Mouse (Mus musculus): ENCODE results near the gene Fbxw7.
"Not testable (repeated sequence)": the region's sequence is repeated elsewhere in the genome, so short reads cannot be mapped to it uniquely, and the experiment has no call there.

Gene Fbxw7

DNA sequence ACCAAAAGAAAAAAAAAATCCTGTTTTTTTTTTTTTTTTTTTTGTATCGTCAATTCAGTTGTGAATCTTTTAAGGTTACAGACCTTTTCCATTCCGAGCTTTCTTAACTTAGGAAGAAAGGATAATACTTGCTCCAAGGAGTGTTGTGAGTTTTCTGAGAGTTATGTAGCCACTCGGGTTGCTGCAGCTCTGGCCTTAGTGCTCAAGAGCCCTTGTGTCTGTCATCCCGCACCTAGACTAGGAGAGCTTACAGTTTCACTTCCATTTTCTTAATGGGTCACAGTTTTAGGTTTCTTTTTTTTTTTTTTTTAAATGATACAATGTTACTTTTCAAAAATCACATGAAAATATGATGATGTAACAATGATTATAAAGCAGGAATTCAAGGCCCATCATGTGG, 12.5 kb downstream of the Fbxw7 start:
- no peak for DNase-seq

DNA sequence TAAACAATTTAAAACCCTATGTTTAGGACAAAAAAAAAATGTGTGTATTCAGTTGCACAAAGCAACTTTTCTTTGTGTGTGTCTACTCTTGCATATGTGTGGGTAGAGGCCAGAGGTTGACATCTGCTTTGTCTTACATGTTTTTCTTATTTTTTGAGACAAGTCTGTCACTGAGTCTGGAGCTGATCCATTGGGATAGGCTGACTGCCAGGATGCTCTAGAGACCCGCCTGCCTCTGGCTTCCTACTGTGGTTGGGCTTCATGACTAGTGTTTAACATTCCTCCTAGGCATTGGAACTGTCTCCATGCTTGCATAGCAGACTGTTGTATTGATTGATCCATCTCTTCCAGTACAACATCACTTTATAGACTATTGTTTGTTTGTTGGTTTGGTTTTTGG, 14.3 kb downstream of the Fbxw7 start:
- DNase-seq: no peak

DNA sequence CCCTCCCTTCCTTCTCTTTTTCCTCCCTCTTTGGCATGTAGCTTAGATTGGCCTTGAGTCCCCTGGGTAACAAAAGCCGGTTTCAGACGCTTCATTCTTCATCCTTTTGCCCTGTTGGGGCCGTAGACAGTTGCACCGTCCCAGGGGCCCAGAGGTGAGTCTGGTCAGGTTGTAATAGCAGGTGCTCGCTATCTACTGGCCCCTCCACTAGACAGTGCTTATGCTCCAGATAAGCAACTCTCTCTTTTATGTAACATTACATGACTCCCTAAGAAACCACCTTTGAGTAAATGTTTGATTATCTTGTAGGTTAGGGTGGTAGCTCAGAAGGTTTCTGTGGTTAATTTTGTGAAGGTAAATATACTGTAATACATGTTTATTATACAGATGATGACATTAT, 21.0 kb downstream of the Fbxw7 start:
- DNase-seq: no peak

GRCm38 (mm10) chr3:84837984-84838383, 22.9 kb downstream of the Fbxw7 start:
- DNase-seq: no peak

DNA sequence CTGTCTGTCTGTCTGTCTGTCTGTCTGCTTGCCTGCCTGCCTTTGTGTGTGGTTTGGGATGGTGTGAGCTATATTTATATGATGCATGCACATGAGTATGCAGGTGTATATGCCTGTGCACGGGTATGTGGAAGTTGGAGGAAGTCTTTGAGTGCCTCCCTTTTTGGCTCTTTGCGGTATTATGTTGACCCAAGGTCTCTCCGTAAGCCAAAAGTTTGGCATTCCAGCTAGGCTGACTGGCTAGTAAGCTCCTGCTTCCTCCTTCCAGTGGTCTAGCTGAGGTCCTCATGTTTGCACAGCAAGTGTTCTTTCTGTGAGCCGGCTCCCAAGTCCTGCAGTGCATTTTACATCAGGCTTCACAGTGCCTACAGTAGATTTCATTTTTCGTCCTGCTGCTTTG, 24.4 kb downstream of the Fbxw7 start:
- DNase-seq: no peak

GRCm38 (mm10) chr3:84841271-84841670, 26.2 kb downstream of the Fbxw7 start:
- no peak for DNase-seq

GRCm38 (mm10) chr3:84842793-84843192, 27.7 kb downstream of the Fbxw7 start:
- DNase-seq: no peak

- peak; percentile 82 for DNase-seq
Measured at GRCm38 (mm10) chr3:84843594-84843993, 28.5 kb downstream of the Fbxw7 start.

GRCm38 (mm10) chr3:84848798-84849197, 33.7 kb downstream of the Fbxw7 start:
- no peak for DNase-seq

- no peak for DNase-seq
Measured at GRCm38 (mm10) chr3:84850418-84850817, 35.4 kb downstream of the Fbxw7 start.

GRCm38 (mm10) chr3:84851801-84852200, 36.7 kb downstream of the Fbxw7 start:
- no peak for DNase-seq

- no peak for DNase-seq
Measured at GRCm38 (mm10) chr3:84852877-84853276, 37.8 kb downstream of the Fbxw7 start.

GRCm38 (mm10) chr3:84854440-84854839, 39.4 kb downstream of the Fbxw7 start:
- DNase-seq: no peak

- DNase-seq: no peak
Measured at GRCm38 (mm10) chr3:84860669-84861068, 45.6 kb downstream of the Fbxw7 start.

DNA sequence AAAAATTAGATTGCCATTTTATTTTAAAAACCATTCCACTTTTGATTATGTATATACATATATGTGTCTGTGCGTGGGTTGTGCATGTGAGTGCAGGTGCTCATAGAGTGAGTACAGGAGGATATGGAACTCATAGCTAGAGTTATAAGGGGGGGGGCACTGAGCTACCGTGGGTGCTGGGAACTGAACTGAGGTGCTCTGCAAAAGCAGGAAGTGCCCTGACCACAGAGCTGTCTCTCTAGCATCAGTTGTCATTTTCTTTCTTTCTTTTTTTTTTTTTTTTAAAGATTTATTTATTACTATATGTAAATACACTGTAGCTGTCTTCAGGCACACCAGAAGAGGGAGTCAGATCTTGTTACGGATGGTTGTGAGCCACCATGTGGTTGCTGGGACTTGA, 46.7 kb downstream of the Fbxw7 start:
- DNase-seq: not testable (repeated sequence)

DNA sequence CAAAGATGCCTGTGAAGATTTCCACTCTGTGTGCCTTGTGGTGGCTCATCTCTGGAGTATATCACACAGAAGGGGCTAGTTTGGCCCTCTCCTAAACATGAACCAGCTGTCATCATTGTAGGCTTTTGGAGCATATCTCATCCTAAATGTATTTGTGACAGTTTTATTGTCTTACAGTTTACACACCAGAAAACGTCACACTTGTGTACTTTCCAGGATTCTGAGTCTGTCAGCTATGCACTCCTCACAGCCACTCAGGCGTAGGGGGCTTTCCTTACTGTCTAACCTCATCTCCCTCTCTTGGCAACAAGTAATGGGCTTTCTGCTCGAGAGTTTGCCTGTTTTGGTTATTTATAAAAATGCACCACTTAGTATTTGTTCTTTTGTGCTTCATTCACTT, 50.6 kb downstream of the Fbxw7 start:
- DNase-seq: no peak

- DNase-seq: no peak
Measured at GRCm38 (mm10) chr3:84866866-84867265, 51.8 kb downstream of the Fbxw7 start.

- no peak for DNase-seq
Measured at GRCm38 (mm10) chr3:84867434-84867975, 52.4 kb downstream of the Fbxw7 start.

DNA sequence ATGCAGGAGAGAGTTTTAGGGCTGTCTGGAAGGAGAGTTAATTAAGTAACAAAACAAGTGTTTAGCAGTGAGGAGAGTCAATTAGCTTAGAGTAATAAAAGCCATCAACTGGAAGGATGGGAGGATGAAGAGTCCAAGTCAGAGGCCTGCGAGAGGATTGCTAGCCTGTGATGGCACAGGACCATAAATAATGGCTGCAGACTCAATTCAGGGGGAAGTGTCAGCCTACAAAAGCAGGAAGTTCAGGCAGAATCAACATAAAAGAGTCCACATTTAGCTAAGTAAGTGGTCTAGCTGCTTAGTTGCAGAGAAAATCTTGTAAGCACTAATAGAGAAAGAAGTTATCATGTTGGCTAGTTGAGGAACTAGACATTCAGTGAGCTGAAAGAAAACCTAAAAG, 52.9 kb downstream of the Fbxw7 start:
- no peak for DNase-seq

- DNase-seq: no peak
Measured at GRCm38 (mm10) chr3:84870126-84870525, 55.1 kb downstream of the Fbxw7 start.

DNA sequence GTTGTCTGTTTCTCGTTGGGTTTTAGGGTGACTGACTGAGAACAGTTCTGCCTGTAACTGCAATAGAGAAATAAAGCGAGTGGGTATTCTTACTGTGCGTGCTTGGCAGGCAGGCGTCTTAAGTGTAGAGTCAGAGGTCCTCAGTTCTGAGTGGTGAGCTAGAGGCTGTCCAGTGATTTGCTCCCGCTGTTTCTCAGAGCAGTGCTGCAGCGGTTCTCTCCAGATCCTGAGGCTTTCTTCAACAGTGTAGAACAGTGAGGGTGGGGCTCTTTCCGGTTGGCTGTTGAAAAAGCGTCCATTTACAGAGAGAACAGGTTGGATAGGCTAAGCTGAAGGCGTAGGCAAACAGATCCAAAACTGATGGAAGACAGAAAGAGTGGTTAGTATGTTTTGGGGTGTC, 60.2 kb downstream of the Fbxw7 start:
- no peak for DNase-seq

DNA sequence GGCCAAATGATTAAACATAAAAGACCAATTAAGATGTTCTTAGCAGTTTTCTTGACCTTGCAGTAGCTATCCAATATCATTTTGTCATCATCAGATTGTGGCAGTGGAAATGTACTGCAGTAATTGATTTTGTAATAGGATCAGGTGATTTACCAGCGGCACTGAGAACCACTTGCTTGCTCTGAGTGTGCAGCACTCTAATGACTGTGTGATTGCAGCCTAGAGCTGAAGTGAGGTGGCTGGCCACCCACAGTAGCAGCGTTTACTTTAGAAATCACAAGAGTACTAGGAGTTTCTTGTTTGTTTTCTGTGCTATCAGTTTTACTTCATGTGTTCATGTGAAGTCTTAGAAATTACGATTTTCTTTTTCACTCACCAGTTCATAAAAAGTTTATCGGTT, 61.1 kb downstream of the Fbxw7 start:
- no peak for DNase-seq

DNA sequence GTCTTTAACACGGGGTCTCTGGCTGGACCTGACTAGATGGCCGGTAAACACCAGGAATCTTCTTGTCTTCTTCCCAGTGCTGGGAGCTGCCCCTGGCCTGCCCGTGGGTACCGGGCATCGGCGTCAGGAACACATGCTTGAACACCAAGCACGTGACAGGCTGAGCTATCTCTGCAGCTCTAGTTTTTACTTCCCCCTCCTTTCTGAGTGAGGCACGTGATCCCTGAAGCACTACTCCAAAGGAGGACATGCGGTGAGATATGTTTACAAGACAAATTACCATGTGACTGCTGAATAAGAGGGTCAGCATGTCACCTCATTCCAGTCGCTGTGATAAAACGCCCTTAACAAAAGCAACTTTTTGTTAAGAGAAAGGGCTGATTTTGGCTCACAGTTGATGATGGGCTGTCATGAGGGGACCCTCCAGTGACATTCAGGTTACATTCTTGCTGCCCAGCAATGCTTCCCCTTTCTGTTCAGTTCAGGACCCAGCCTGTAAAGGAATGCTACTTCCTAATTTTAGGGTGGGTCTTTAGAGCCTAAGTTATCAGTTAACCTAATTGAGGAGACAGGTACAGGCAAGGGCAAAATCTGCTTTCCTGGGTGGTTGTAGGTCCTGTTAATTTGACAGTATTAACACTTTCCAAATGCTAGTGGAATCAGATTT, 68.9 kb downstream of the Fbxw7 start:
- DNase-seq: peak; percentile 8

- peak; percentile 48 for DNase-seq
Measured at GRCm38 (mm10) chr3:84889648-84890047, 74.6 kb downstream of the Fbxw7 start.

DNA sequence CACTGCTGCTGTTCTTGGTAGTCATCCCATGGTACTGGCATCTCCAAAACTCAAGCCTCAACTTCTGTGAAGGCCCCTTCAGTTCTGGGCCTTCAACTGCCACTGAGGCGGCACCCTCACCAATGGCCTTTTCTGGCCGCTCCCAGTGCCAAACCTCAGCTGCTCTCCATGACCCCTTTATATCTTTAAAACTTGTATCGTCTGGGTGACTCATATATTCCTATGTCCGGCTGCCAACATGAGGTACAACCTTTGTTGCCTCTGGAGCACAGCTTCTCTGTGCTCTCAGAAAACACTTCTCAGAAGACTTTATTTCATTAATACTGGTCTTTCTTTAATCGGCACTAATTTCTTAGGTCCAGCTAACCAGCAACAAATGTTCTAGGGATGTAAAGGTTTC, 75.9 kb downstream of the Fbxw7 start:
- no peak for DNase-seq
